Mouse (Mus musculus) cerebellum, postnatal 36 days (tissue): Measurements from ENCODE around the gene Senp7.
"Not testable (repeated sequence)": the region's sequence is repeated elsewhere in the genome, so short reads cannot be mapped to it uniquely, and the experiment has no call there.

Experiments
- DNase-seq, 2 experiments: peaks; one replicate each; pipeline ENCODE4 v3.0.0; 2021 to 2022; ENCODE audit warnings: mixed read lengths in 2 of 2

Gene Senp7

DNA sequence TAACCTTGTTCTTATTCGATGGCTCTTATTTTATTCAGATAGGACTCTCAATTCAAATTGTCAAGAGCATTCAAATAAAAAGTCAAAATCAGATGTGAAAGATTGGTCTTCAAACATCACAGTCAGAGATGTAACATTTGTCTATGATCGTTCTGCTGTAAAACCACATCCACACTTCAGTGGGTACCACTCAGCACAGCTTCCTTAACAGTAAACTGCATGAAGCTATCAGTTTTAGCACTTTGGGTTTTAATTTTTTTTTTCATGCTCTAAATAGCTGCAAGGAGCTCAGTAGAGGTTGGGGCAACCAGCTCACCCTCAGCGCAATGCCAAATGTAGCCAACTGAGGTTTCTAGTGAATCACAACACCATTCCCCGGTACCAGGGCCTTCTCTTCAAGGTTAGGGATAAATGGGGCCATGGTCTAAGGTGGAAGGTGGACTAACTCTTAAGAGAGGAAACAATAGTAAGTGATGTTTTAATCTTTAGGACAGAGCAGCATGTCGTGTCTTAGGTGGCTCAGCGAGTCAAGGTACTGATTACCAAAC is 20.5 kb downstream of the Senp7 start:
- no peak for DNase-seq

DNA sequence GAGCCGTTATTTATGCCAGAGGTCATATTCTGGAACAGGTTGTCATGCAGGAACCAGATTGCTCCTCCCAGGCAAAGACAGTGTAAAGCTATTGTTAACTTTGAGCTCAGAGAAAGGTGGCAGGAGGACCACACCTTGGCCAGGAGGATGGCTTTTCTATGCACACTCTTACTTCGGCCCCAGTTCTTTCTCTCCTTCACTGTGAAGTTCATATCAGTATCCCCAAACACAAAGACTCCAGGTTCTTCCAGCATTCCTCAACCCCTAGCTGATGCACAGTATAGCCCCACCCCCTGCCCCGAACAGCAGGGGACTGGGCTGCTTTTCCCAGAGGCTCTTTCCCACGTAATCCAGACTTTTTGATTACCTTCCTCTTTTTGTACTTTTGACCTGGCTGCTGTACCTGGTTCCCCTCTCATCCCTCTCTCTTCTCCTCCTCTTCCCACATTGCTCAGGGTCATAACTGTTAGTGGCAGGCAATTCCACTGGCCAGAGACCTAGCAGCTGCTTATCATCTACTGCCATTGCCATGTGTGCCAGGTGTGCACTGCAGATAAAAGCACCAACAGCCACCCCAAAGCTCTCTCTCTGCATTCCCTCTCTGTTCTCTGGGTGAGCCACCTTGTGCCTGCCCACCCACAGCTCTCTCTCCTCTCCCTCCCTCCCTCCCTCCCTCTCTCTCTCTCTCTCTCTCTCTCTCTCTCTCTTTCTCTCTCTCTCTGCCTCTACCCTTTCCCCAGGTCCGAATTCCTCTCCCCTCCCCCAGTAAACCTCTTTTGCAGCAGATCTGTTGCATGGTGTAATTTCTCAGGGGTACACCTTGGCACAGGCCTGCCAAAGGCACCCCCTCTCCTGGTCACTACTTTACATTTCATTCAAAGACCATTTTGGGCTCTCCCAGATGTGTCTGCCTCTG is 23.4 kb downstream of the Senp7 start:
- no peak for DNase-seq

DNA sequence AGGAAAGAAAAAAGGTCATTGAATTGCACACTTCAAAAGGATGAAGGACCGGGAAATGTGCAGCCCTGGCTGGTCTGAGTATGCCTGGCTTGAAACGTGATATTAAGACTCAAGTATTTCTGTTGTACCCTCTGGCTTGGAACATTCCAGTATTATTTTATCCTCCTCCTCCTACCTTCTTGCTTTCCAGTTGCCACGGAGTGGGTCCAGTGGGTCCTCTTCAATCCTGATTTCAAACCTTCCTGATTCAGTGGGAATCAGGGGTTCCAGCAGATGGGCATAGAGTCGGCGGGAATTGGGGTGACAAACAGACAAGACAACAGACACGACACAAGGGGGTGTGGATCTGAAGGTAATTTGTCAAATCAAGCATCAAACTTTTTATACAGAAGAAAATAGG is 24.4 kb downstream of the Senp7 start:
- DNase-seq, result no peak

DNA sequence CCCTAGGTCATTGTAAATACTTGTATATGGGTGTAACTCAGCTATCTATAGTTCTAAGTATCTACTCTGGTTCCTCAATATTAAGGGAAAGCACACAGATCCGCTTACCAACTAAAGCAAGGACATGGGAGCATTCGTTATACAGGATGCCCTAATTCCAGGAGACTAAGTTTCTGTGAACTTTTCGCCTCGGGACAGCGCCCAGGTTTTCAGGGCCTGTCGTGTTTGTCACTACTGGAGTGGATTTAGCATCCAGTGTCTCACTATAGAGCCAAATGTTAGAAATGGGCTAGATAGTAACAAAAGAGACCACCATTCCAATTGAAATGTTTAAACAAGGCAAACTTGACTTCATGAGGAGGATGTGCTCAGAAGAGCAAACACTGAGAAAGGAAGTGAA is 25.0 kb downstream of the Senp7 start:
- not testable (repeated sequence) for DNase-seq

DNA sequence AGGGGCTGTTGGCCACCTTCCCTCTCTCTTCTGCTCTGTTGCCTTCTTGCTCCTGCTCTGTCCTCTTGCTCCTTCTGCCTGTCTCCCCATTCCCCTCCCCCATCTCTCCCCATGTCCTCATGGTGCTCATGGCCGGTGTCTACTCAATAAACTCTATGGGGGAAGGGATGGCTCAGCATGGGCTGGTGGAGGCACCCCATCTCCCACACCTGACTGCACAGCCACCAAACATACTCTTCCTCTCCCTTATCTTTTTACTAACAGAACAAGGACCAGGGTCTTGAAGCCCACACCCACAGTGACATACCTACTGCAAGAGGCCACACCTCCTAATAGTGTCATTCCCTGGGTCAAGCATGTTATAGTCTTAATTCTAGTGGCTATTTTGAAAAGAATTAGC is 26.0 kb downstream of the Senp7 start:
- no peak for DNase-seq

DNA sequence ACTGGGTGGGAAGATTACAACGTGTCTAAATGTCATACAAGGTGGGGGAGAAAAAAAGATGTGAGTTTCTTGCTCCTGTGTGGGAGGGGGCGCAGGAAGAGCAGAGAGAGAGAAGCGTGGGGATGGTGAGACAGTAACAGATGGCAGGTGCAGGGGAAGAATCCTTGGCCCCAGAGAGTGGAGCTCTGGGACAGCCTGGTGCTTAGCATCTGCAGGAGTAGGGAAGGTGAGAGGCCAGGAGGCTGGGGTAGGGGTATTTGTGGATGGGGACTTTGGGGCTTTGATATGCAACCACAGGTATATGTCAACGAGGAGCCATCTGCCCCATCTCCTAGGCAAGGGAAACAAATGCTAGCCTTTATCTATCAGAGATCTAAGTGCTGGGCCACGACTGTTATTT is 26.4 kb downstream of the Senp7 start:
- peak in 1 of 2 experiments; percentile 10 for DNase-seq

DNA sequence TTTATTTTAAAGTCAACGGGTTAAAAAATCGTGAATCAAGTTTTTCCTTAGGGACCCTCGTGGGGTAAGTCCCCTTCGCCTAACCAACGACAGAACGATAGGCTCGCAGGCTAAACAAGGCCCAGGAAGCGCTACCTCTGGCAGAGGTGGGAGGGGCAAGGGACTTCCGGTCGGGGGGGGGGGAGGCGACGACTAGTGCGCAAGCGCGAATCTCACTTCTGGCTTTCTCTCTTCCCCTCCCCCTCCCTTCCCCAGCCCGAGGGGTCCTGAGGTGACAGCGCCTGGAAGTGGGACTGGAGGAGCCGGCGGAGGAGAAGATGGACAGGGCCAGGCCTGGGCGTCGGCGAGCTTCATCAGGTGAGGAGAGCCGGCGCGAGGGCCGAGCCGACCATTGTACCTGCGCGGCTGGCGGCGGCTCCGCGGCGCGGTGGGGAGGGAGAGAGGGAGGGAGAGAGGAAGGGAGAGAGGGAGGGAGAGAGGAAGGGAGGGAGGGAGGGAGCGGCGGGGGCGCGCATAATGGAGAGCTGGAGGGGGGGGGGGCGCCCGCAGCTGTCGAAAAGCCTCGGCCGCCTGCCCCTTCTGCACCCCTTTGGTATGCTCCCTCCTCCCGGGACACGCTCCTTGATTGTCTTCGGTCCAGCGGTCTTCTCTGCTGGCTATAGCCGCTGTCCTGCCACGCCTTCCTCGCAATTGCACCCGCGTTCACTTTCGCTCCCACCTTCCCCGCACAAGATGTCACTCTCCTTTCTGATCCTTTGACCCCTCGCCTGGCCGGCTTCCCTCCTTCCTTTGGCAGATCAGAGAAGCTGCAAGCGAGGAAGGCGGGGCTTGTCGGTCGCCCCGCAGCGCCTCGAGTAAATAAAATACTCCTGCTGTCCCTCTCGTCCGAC is 27.3 kb downstream of the Senp7 start:
- peak; percentile 79 to 82 for DNase-seq

DNA sequence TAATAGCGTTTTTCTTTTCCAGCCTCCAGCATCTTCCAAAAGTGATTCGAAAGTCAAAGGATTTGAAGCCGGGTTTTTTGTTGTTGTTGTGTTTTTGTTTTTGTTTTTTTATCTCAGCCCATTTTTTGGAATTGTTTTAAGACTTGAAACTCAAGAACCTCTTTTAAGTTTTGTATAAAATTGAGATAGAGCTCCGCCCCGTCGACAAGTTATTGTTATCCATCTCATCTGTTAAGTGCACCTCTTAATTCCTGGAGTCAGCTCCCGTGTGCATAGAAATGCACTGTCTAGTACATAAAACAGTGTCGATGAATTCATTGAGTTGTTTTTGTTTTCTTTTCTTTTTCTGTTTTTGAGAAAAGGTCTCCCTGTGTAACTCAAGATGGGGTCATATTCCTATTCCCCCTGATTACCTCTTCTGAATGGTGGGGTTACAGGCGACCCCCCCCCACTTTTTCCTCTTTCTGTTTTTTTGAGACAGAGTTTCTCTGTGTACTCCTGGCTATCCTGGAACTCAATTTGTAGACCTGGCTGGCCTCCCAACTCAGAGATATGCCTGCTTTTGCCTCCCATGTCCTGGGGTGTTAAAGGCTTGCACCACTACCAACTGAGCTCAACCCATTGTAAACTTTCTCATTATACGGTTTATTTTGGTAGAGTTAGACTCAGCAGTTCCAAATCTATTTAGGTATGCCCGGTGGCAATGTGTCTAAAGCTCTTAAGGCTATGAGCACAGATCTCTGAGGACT is 28.2 kb downstream of the Senp7 start:
- peak; percentile 10 to 14 for DNase-seq

DNA sequence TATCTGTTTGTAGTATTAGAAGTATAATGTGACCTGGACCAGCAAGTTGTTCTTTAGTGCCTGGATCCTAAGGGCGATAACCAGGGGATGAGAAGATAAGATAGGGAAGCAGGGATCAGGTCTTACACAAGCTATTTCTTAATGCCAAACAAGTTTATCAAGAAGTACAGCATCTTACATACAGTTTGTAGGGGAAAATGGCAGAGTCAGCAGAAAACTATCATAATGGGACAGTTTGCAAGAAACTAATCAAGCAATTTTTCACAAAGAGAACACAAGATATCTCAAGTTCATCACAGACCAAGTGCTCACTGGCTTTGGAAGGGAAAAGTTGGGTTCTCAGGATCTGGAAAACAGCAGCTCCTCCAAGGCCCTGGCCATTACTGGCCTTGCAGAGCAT is 31.3 kb downstream of the Senp7 start:
- DNase-seq, result no peak

DNA sequence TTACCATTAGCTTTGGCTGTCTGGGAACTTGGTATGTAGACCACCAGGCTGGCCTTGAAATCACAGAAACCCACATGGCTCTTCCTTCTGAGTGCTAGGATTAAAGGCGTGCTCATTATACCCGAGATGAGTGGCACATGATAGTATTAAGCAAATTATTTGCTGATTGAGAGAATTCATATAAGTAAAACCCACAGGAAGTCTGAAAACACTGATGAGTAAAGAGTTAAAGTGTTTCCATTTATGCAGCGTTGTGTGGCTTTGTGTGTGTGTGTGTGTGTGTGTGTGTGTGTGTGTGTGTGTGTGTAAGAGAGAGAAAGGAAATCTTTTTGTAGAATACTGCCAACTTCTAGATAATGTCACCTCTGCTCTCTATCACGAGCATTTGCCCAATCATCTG is 33.6 kb downstream of the Senp7 start:
- DNase-seq, result no peak

DNA sequence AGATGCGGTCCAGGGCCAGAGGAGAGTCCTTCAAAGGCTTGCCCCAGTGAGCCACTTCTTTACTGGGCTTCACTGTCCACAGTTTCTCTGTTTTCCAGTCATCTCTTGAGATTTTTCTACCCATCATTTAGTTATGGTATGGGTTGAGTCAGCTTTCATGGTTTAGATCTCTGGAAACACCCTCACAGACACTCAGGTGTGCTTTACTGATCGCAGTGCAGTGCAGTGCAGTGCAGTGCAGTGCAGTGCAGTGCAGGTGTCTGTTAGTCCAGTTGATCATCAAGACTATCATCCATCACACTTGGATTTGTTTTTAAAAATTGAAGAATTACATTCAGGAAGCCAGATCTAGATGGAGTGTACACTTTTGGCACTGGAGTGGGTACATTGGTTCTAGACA is 38.2 kb downstream of the Senp7 start:
- no peak for DNase-seq

DNA sequence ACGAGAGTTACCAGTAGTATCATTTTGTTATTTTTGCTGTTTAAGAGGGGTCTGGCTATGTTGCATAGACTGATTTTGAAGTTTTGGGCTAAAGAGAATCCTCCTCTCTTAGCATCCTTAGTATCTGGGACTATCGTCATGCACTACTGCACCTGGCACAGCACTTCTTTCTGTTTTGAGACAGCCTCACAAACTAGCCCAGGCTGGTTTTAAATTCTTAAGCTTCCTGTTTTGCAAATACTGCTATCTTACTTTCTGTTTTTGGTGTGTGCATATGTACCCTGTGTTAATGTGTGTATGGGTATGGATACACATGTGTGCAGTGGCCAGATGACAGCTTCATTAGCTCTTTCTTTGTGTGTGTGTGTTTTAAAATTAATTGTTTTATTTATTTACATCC is 42.2 kb downstream of the Senp7 start:
- DNase-seq, result no peak

DNA sequence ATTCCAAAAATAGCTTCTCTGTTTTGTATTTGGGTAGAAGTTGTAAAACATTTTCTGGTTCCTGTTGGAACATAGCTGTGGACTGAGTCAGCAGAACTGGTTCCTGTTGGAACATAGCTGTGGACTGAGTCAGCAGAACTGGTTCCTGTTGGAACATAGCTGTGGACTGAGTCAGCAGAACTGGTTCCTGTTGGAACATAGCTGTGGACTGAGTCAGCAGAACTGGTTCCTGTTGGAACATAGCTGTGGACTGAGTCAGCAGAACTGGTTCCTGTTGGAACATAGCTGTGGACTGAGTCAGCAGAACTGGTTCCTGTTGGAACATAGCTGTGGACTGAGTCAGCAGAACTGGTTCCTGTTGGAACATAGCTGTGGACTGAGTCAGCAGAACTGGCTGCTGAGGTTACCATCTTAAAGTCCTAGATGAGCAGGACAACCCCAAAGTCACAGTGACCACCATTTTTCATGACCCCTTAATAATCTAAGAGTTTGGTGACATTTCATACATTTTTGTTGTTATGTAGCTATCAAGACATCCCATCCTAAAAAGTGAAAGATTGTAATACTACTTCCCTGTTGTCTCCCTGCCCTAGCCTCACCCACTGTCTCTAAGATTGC is 48.4 kb downstream of the Senp7 start:
- DNase-seq, result not testable (repeated sequence)

DNA sequence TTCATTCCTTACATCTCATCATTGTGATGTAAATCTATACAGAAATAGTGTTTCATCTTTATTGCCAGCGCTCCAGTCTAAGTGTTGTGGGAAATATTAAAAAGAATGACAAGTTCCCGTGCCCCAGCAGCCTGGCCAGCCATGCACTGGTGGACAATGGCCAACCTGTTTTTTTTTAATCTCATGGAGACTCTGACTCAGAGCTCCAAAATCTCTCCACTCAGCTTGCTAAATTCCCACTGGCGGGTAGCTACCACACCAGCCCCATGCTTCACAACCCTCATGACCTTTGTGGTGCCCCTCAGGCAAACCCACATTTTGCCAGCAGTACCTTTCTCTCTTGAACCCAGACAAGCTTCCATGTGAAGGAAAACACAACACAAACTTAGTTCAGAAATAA is 67.6 kb downstream of the Senp7 start:
- DNase-seq, result no peak

DNA sequence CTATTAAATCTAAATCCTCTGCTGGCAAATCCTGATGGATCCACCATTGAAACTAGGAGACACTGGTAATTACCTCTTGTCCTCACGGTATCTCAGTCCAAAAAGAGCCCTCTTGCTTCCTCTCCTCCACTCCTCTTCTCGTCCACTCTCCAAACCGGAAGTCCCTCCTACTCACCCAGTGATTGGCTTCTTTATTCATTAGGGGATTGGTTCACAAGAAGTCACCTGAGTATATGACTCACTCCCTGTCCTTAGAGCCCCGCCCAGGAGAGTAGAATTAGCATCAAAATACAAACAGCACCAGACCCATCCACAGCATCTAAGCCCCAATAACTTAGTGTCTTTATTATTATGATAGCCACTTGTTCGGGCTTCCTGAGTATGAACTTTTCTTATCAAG is 68.0 kb downstream of the Senp7 start:
- no peak for DNase-seq

DNA sequence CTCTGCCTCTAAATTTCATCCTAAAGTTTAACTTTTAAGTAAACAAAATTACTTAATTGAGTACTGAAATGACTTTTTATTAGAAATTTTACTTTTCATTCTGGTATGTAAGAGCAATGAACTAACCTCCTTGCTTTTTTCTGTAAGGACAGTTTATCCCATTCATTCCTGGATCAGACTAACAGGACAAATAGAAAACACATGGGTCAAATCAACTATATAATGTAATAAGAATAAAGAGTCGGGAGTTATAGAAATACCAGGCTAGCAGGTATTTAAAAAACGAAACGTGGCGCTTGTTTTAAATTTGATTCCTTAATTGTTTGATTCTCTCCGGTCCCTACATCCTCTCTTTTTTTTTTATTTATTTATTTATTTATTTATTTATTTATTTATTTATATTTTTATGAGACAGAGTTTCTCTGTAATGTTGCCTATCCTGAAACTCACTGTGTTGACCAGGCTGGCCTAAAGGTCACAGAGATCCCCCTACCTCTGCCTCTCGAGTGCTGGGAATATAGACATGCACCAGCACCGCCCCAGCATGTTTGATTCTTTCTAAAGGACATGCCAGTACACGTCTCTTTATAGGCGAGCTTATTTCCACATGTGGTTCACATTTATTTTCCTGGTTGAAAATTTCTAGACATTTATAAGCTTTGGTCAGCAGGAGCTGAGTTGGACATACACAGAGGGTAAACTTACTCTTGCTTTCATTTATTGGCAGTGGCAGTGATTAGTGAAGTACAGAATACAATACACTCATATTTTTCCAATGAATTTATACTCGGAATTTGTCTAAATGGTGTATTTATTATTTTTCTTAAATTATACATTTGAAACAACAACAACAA is 69.4 kb downstream of the Senp7 start:
- DNase-seq, result no peak

DNA sequence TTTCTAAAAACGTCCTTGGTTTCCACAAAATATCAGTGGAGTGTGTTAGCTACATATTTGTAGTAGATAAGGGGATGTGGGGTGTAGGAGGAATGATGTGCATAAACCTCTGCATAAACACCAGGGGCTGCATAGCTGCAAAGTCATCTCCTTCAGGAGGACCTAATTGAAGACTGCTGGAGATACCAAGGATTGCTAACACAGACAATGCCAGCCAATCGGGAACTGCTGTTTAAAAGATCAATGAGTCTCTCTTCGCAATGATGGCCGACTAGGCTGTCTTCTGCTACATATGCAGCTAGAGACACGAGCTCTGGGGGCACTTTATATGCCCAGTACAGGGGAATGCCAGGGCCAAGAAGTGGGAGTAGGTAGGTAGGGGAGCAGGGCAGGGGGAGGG is 74.4 kb downstream of the Senp7 start:
- no peak for DNase-seq

DNA sequence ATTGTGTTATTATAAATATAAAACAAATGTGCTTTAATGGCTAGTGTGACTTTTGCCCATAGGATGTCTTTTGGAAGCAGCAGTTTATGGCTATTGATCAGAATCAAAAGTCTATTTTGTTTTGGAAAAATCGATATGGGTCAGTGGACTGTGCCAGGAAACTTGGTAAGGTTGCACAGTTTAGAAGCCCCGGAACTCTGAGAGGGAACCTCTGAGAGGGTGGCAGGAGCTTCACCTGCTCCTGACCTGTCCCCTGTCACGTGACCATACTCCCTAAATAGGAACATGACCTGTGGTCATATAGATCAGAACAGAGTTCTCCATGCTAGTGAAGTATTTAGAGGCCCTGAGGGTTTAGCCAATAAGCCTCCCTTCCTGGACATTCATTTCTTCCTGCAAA is 75.9 kb downstream of the Senp7 start:
- no peak for DNase-seq

DNA sequence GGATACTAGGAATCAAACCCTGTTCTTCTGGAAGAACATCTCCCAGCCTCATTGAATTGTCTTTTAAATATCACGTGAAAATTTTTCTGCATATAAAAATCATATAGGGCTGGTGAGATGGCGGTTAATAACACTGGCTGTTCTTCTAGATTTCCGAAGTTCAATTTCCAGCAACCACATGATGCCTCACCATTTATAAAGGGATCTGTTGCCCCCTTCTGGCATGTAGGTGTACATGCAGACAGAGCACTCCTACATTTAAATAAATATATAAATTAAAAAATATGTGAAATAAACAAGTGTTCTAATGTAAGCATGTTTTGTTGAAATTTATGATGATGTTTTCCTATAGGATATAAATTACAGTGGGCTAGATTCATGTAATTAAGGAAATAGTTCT is 83.5 kb downstream of the Senp7 start:
- no peak for DNase-seq

DNA sequence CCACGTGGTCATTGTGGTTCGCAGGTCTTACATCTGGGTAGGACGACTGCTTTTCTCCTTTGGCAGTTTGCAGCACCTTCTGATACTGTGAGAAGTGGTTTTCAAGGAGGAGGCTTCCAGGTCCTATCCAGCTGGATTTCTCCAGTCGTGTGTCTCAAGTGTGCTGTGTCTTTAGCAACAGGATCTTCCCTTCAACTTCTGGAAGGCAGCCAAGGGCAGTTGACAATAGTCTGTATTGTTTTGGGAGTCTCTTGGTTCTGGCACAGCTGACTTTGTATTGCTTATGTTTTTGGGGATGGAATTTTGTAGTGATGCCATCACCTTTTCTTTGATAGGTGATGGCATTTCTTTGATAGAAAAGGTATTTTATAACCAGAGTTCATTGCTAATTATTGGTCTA is 86.0 kb downstream of the Senp7 start:
- DNase-seq, result no peak

DNA sequence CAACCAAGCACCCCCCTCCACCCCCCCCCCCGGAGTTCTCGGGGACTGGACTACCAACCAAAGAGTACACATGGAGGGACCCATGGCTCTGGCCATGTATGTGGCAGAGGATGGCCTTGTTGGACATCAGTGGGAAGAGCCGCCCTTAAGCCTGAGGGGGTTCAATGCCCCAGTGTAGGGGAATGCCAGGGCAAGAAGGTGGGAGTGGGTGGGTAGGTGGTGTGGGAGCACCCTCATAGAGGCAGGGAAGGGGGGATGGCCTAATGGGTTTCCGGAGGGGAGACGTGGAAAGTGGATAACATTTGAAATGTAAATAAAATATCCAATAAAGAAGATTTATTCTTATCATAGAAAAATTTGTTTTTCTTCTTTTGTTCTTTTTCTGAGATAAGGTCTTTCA is 89.5 kb downstream of the Senp7 start:
- DNase-seq, result not testable (repeated sequence)
